ENCODE assay signal across 8 mouse cellular contexts in the genomic region with DNA sequence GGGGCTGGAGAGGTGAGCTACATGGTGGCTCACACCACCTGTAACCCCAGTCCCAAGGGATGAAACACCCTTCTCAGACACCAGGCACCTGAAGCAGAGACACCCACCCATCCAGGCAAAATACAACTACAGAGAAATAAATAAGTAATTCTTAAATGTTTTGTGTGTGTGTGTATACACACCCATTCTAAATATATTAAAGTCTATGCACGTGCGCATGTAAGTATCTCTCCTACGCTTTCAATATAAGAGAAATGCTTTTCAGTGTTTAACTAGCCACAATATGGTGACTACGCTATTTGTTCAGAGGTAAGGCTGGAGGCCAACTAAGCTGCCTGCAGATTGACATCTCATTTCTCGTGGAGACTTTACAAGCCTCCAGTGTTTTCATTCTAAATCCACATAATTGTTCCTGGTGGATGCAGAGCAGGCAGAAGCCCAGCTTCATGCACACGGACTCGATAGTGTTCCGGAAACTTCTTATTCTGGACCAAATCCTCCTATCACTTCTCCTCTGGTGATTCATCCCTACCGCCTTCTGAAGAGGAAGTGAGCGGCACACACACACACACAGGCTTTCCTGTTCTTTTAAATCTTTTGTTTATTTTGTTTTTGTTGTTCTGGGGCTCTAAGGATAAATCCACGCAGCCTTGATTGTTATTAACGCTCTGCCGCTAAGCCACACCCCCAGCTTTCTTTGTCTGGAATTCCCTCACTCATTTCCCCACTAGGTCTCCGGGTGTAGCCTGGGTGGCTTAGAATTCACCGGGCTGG. TPM values are rescaled to one million over a fixed set of nuclear protein-coding genes. Genes with fewer than 3 reads are reported as not detected.
DNase-seq lines count a peak whose midpoint lies in the region; ATAC-seq and TF ChIP-seq lines count a peak whose summit lies in the region.
"Had no signal": no experiment of that assay in that cellular context is flagged by ENCODE, and none has a peak within 500 bp of the region (broad histone marks: within the 10 kb centered on the region; RNA-seq: fewer than 3 reads in every experiment).

No protein-coding gene starts in this region.

- no peak overlapping the region for H3K4me2 ChIP-seq in midbrain, embryonic 14.5 days (ENCODE audit: low read length)
- H3K4me2 ChIP-seq in midbrain, embryonic 11.5 days = no peak overlapping the region
- H3K4me2 ChIP-seq in embryonic facial prominence, embryonic 12.5 days (replicated peaks) = 0 out of 2 replicates have a peak overlapping the region, but pooled peaks have one; percentile 7
- peak overlapping the region; percentile 21 for H3K4me2 ChIP-seq in intestine, postnatal 0 days (replicated peaks; ENCODE audit: low read depth)
- peak overlapping the region; percentile 19 for H3K4me2 ChIP-seq in stomach, embryonic 15.5 days

- H3K9me3 ChIP-seq in midbrain, embryonic 14.5 days (ENCODE audit: control insufficient read depth, low read length) = no peaks in the 10 kb centered on the region
- no peaks in the 10 kb centered on the region for H3K9me3 ChIP-seq in midbrain, embryonic 11.5 days (ENCODE audit: control insufficient read depth, low read length)
- no peaks in the 10 kb centered on the region for H3K9me3 ChIP-seq in embryonic facial prominence, embryonic 12.5 days
- H3K9me3 ChIP-seq in intestine, postnatal 0 days (ENCODE audit: control insufficient read depth) = no peaks in the 10 kb centered on the region
- no peaks in the 10 kb centered on the region for H3K9me3 ChIP-seq in stomach, embryonic 15.5 days

- no peak for TF ChIP-seq CTCF in intestine, postnatal 0 days (IDR thresholded peaks at IDR 0.05; ENCODE audit: low read depth)

- 48% methylated on average over 15 of the region's 15 CpGs for WGBS in midbrain, embryonic 14.5 days
- whole genome bisulfite sequencing in midbrain, embryonic 11.5 days = 52% methylated on average over 15 of the region's 15 CpGs
- WGBS in embryonic facial prominence, embryonic 12.5 days = 50% methylated on average over 15 of the region's 15 CpGs
- WGBS in intestine, postnatal 0 days = 43% methylated on average over 15 of the region's 15 CpGs
- 42% methylated on average over 15 of the region's 15 CpGs for WGBS in stomach, embryonic 15.5 days

- H3K27me3 ChIP-seq in midbrain, embryonic 14.5 days (ENCODE audit: control insufficient read depth, insufficient read depth, low read length) = no peaks in the 10 kb centered on the region
- no peaks in the 10 kb centered on the region for H3K27me3 ChIP-seq in midbrain, embryonic 11.5 days (ENCODE audit: control insufficient read depth, insufficient read depth, low read length)
- no peaks in the 10 kb centered on the region for H3K27me3 ChIP-seq in embryonic facial prominence, embryonic 12.5 days
- H3K27me3 ChIP-seq in intestine, postnatal 0 days (replicated peaks; ENCODE audit: control insufficient read depth, insufficient read depth, low read length) = no peaks in the 10 kb centered on the region
- H3K27me3 ChIP-seq in stomach, embryonic 15.5 days (replicated peaks) = no peaks in the 10 kb centered on the region

- no peak for ATAC-seq in midbrain, embryonic 14.5 days (ENCODE audit: low FRiP score, low TSS enrichment)
- no peak for ATAC-seq in midbrain, embryonic 11.5 days (ENCODE audit: low FRiP score)
- ATAC-seq in embryonic facial prominence, embryonic 12.5 days (ENCODE audit: insufficient number of reproducible peaks, insufficient read depth, low FRiP score, low TSS enrichment) = no peak
- no peak for ATAC-seq in intestine, postnatal 0 days
- no peak for ATAC-seq in stomach, embryonic 15.5 days (ENCODE audit: insufficient read depth, low FRiP score, low read depth)

- peak; percentile 34 for DNase-seq in midbrain, embryonic 14.5 days
- no peak for DNase-seq in midbrain, embryonic 11.5 days (ENCODE audit: low spot score, missing footprints)
- DNase-seq in gastrocnemius, postnatal 25 days = no peak
- DNase-seq in layer of hippocampus, adult 18-20 months (ENCODE audit: low spot score in 2 of 2) = no peak
- DNase-seq: cerebellum, adult 9-11 months had no signal

- no peak overlapping the region; the same call in 1 of the 2 replicates for H3K9ac ChIP-seq in midbrain, embryonic 14.5 days (replicated peaks; ENCODE audit: low read length)
- no peak overlapping the region for H3K9ac ChIP-seq in midbrain, embryonic 11.5 days (ENCODE audit: low read length)
- H3K9ac ChIP-seq in embryonic facial prominence, embryonic 12.5 days = no peak overlapping the region
- H3K9ac ChIP-seq in intestine, postnatal 0 days (ENCODE audit: low read depth, low read length) = no peak overlapping the region
- H3K9ac ChIP-seq in stomach, embryonic 15.5 days = no peak overlapping the region

- no peaks in the 10 kb centered on the region for H3K4me1 ChIP-seq in midbrain, embryonic 14.5 days (ENCODE audit: control insufficient read depth, insufficient read depth, low read length)
- H3K4me1 ChIP-seq in midbrain, embryonic 11.5 days (ENCODE audit: control insufficient read depth, insufficient read depth, low read length) = peaks cover under 1% of the 10 kb centered on the region; the same call in 1 of the 2 replicates
- peaks cover 9% of the 10 kb centered on the region; the same call in 1 of the 2 replicates for H3K4me1 ChIP-seq in embryonic facial prominence, embryonic 12.5 days
- no peaks in the 10 kb centered on the region for H3K4me1 ChIP-seq in intestine, postnatal 0 days (replicated peaks; ENCODE audit: control insufficient read depth, insufficient read depth, low read length)
- peaks cover 9% of the 10 kb centered on the region for H3K4me1 ChIP-seq in stomach, embryonic 15.5 days

- H3K4me3 ChIP-seq in midbrain, embryonic 14.5 days (replicated peaks; ENCODE audit: low read depth, low read length) = no peak overlapping the region
- H3K4me3 ChIP-seq in midbrain, embryonic 11.5 days (ENCODE audit: low read depth, low read length) = no peak overlapping the region
- H3K4me3 ChIP-seq in embryonic facial prominence, embryonic 12.5 days = no peak overlapping the region
- no peak overlapping the region for H3K4me3 ChIP-seq in intestine, postnatal 0 days (ENCODE audit: low read depth, low read length)
- H3K4me3 ChIP-seq in stomach, embryonic 15.5 days (replicated peaks) = no peak overlapping the region

- no peaks in the 10 kb centered on the region for H3K36me3 ChIP-seq in midbrain, embryonic 14.5 days (ENCODE audit: control insufficient read depth, insufficient read depth, low read length)
- H3K36me3 ChIP-seq in midbrain, embryonic 11.5 days (ENCODE audit: control insufficient read depth, insufficient read depth, low read length) = no peaks in the 10 kb centered on the region
- no peaks in the 10 kb centered on the region for H3K36me3 ChIP-seq in embryonic facial prominence, embryonic 12.5 days
- H3K36me3 ChIP-seq in intestine, postnatal 0 days (ENCODE audit: control insufficient read depth, insufficient read depth) = no peaks in the 10 kb centered on the region
- H3K36me3 ChIP-seq in stomach, embryonic 15.5 days = no peaks in the 10 kb centered on the region

- H3K27ac ChIP-seq in midbrain, embryonic 14.5 days (replicated peaks; ENCODE audit: low read depth, low read length) = no peak overlapping the region
- no peak overlapping the region for H3K27ac ChIP-seq in midbrain, embryonic 11.5 days (ENCODE audit: low read depth, low read length)
- no peak overlapping the region for H3K27ac ChIP-seq in embryonic facial prominence, embryonic 12.5 days
- no peak overlapping the region for H3K27ac ChIP-seq in intestine, postnatal 0 days (ENCODE audit: low read depth, low read length)
- peak overlapping the region; percentile 33; the same call in 1 of the 2 replicates for H3K27ac ChIP-seq in stomach, embryonic 15.5 days

RNA-seq across cellular contexts. Expression of gene Zfp217, which starts 12.1 kb away (rescaled TPM):
- polyA plus RNA-seq in midbrain, embryonic 14.5 days (2014; fragmentation: Nextera tagmentation; extraction: Ambion mirVana) = 1.8 TPM in 2 replicates
- 3.0 and 3.2 TPM in 2 replicates for polyA plus RNA-seq in midbrain, embryonic 11.5 days (2014; fragmentation: Nextera tagmentation; extraction: Ambion mirVana)
- polyA plus RNA-seq in embryonic facial prominence, embryonic 12.5 days (2016; fragmentation: Nextera tagmentation; extraction: Ambion mirVana) = 4.5 and 4.9 TPM in 2 replicates
- 2.2 TPM in 2 replicates for polyA plus RNA-seq in intestine, postnatal 0 days (2015; fragmentation: Nextera tagmentation; extraction: Ambion mirVana)
- polyA plus RNA-seq in stomach, embryonic 15.5 days (2015; fragmentation: Nextera tagmentation; extraction: Ambion mirVana) = 3.9 and 4.0 TPM in 2 replicates
- 1 to 10 TPM; 7.0 to 7.2 TPM for total RNA-seq in gastrocnemius, postnatal 25 days (2021)
- 1 to 10 TPM; 4.2 TPM for total RNA-seq in layer of hippocampus, adult 18-20 months (2021)

Comparison
In these comparisons a context has a peak if more than half of its experiments do, and no peak if none do; other contexts are left out.
1. H3K4me2 ChIP-seq: peak in embryonic facial prominence, embryonic 12.5 days (single experiment), intestine, postnatal 0 days (single experiment) and stomach, embryonic 15.5 days (single experiment); none in midbrain, embryonic 14.5 days (single experiment) and midbrain, embryonic 11.5 days (single experiment).